Mouse (Mus musculus) liver, postnatal 0 days (tissue): ENCODE data around the gene Dact3.

ENCODE experiments used
- CTCF ChIP-seq: sonication (generic); IDR thresholded peaks from 2 replicates; pipeline ENCODE4 v1.5.1; 2016; ENCODE audit warnings: antibody characterized with exemption, low read depth
- EP300 ChIP-seq: IDR thresholded peaks from 2 replicates; pipeline ENCODE4 v1.6.1; 2016; ENCODE audit warnings: antibody characterized with exemption, low read depth, mild to moderate bottlenecking

DNA sequence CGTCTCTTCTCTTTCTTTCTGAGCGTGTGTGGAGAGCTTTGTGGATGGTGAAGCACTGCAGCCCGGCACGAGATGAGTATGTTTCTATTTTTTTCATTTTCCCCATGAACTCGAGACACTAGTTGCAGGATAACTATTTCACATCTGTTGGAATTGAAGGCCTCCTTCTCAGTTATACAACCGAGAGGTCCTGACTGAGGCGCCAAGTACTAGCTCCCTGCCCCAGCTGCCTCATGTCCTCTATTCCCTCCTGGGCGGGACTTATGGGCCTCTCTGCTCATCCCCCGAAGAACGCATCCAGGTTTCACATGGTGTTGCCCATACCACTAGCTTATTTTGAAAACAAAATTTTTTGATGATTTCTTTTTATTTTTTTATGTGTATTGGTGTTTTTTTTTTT lies 20.4 kb downstream of the Dact3 start:
- no peak for TF ChIP-seq CTCF
- TF ChIP-seq EP300 = no peak
